Mouse (Mus musculus): ENCODE data around the gene Hoxb8.

The Hoxb8 gene

GRCm38 (mm10) chr11:96280399-96281378 is 1.0 kb upstream of the Hoxb8 start:
- Histone ChIP-seq H3K9me3 (ENCODE audit: low read length) (no peaks in the 10 kb centered on the region), H3K4me3 (replicated peaks; ENCODE audit: low read length) (no peak overlapping the region), H3K27me3 (ENCODE audit: insufficient read depth, low read length) (peaks cover 95% of the 10 kb centered on the region), H3K4me1 (replicated peaks; ENCODE audit: low read depth, low read length) (peaks cover 50% of the 10 kb centered on the region), H3K36me3 (ENCODE audit: insufficient read depth, low read length) (no peaks in the 10 kb centered on the region)
- TF ChIP-seq NANOG (IDR thresholded peaks at IDR 0.05; ENCODE audit: borderline replicate concordance, low read length) (no peak), CTCF (conservative IDR thresholded peaks at IDR 0.05; ENCODE audit: low read length) (no peak), POU5F1 (IDR thresholded peaks at IDR 0.05; ENCODE audit: borderline replicate concordance, low read length) (no peak)

GRCm38 (mm10) chr11:96281396-96281795 is 309 bp upstream of the Hoxb8 start:
- peaks cover 95% of the 10 kb centered on the region for H3K27me3 ChIP-seq (ENCODE audit: insufficient read depth, low read length)
- no peaks in the 10 kb centered on the region for H3K36me3 ChIP-seq (ENCODE audit: insufficient read depth, low read length)
- H3K9me3 ChIP-seq (ENCODE audit: low read length), result no peaks in the 10 kb centered on the region
- H3K4me3 ChIP-seq (replicated peaks; ENCODE audit: low read length), result no peak overlapping the region
- peaks cover 57% of the 10 kb centered on the region for H3K4me1 ChIP-seq (replicated peaks; ENCODE audit: low read depth, low read length)
- TF ChIP-seq NANOG (IDR thresholded peaks at IDR 0.05; ENCODE audit: borderline replicate concordance, low read length) (no peak), CTCF (conservative IDR thresholded peaks at IDR 0.05; ENCODE audit: low read length) (no peak), POU5F1 (IDR thresholded peaks at IDR 0.05; ENCODE audit: borderline replicate concordance, low read length) (no peak)

- H3K4me3 ChIP-seq (replicated peaks; ENCODE audit: low read length), result peak overlapping the region; percentile 41
- no peaks in the 10 kb centered on the region for H3K9me3 ChIP-seq (ENCODE audit: low read length)
- TF ChIP-seq CTCF (conservative IDR thresholded peaks at IDR 0.05; ENCODE audit: low read length) (no peak), POU5F1 (IDR thresholded peaks at IDR 0.05; ENCODE audit: borderline replicate concordance, low read length) (no peak), NANOG (IDR thresholded peaks at IDR 0.05; ENCODE audit: borderline replicate concordance, low read length) (no peak)
- H3K36me3 ChIP-seq (ENCODE audit: insufficient read depth, low read length), result no peaks in the 10 kb centered on the region
- peaks cover 95% of the 10 kb centered on the region for H3K27me3 ChIP-seq (ENCODE audit: insufficient read depth, low read length)
- H3K4me1 ChIP-seq (replicated peaks; ENCODE audit: low read depth, low read length), result peaks cover 58% of the 10 kb centered on the region
Measured at GRCm38 (mm10) chr11:96282795-96283430, 1.2 kb downstream of the Hoxb8 start.

- Histone ChIP-seq H3K4me3 (replicated peaks; ENCODE audit: low read length) (peak overlapping the region; percentile 41), H3K9me3 (ENCODE audit: low read length) (no peaks in the 10 kb centered on the region), H3K4me1 (replicated peaks; ENCODE audit: low read depth, low read length) (peaks cover 55% of the 10 kb centered on the region), H3K36me3 (ENCODE audit: insufficient read depth, low read length) (no peaks in the 10 kb centered on the region), H3K27me3 (ENCODE audit: insufficient read depth, low read length) (peaks cover 98% of the 10 kb centered on the region)
- TF ChIP-seq POU5F1 (IDR thresholded peaks at IDR 0.05; ENCODE audit: borderline replicate concordance, low read length), result no peak
- no peak for TF ChIP-seq CTCF (conservative IDR thresholded peaks at IDR 0.05; ENCODE audit: low read length)
- no peak for TF ChIP-seq NANOG (IDR thresholded peaks at IDR 0.05; ENCODE audit: borderline replicate concordance, low read length)
Measured at GRCm38 (mm10) chr11:96284041-96284749, 2.5 kb downstream of the Hoxb8 start.

- TF ChIP-seq POU5F1 (IDR thresholded peaks at IDR 0.05; ENCODE audit: borderline replicate concordance, low read length) (no peak), NANOG (IDR thresholded peaks at IDR 0.05; ENCODE audit: borderline replicate concordance, low read length) (no peak), CTCF (conservative IDR thresholded peaks at IDR 0.05; ENCODE audit: low read length) (no peak)
- H3K27me3 ChIP-seq (ENCODE audit: insufficient read depth, low read length), result peaks cover 98% of the 10 kb centered on the region
- no peaks in the 10 kb centered on the region for H3K36me3 ChIP-seq (ENCODE audit: insufficient read depth, low read length)
- no peaks in the 10 kb centered on the region for H3K9me3 ChIP-seq (ENCODE audit: low read length)
- peak overlapping the region; percentile 41 for H3K4me3 ChIP-seq (replicated peaks; ENCODE audit: low read length)
- peaks cover 47% of the 10 kb centered on the region for H3K4me1 ChIP-seq (replicated peaks; ENCODE audit: low read depth, low read length)
Measured at GRCm38 (mm10) chr11:96284774-96285734, 3.3 kb downstream of the Hoxb8 start.

- Histone ChIP-seq H3K27me3 (ENCODE audit: insufficient read depth, low read length) (peaks cover 98% of the 10 kb centered on the region), H3K9me3 (ENCODE audit: low read length) (no peaks in the 10 kb centered on the region), H3K4me1 (replicated peaks; ENCODE audit: low read depth, low read length) (peaks cover 47% of the 10 kb centered on the region), H3K4me3 (replicated peaks; ENCODE audit: low read length) (peak within 1 kb of the TSS; percentile 74), H3K36me3 (ENCODE audit: insufficient read depth, low read length) (no peaks in the 10 kb centered on the region)
- TF ChIP-seq NANOG (IDR thresholded peaks at IDR 0.05; ENCODE audit: borderline replicate concordance, low read length) (no peak), POU5F1 (IDR thresholded peaks at IDR 0.05; ENCODE audit: borderline replicate concordance, low read length) (no peak), CTCF (conservative IDR thresholded peaks at IDR 0.05; ENCODE audit: low read length) (no peak)
Measured at GRCm38 (mm10) chr11:96285771-96286738, 4.3 kb downstream of the Hoxb8 start, which contains the start of gene Hoxb7. Hoxb7 (plus strand) TSS chr11:96286623.
